Mouse (Mus musculus): Measurements from ENCODE around the gene Raly.

Gene Raly

GRCm38 (mm10) chr2:154782856-154783650, 7.8 kb upstream of the Raly start:
- no peak for DNase-seq (ENCODE audit: low read depth, low spot score)

GRCm38 (mm10) chr2:154785284-154785683, 5.6 kb upstream of the Raly start:
- DNase-seq (ENCODE audit: low read depth, low spot score) = no peak

- DNase-seq (ENCODE audit: low read depth, low spot score) = no peak
These were observed 4.7 kb upstream of the Raly start for GRCm38 (mm10) chr2:154786187-154786586.

GRCm38 (mm10) chr2:154786776-154787175, 4.1 kb upstream of the Raly start:
- no peak for DNase-seq (ENCODE audit: low read depth, low spot score)

GRCm38 (mm10) chr2:154789381-154789780, 1.5 kb upstream of the Raly start:
- DNase-seq (ENCODE audit: low read depth, low spot score) = no peak

GRCm38 (mm10) chr2:154789977-154790655, 780 bp upstream of the Raly start:
- no peak for DNase-seq (ENCODE audit: low read depth, low spot score)

- DNase-seq (ENCODE audit: low read depth, low spot score) = no peak
These were observed 1.1 kb downstream of the Raly start for GRCm38 (mm10) chr2:154791661-154792642.

GRCm38 (mm10) chr2:154803372-154803771, 12.5 kb downstream of the Raly start:
- no peak for DNase-seq (ENCODE audit: low read depth, low spot score)

GRCm38 (mm10) chr2:154803845-154804244, 12.9 kb downstream of the Raly start:
- DNase-seq (ENCODE audit: low read depth, low spot score) = no peak

- DNase-seq (ENCODE audit: low read depth, low spot score) = no peak
These were observed 16.8 kb downstream of the Raly start for GRCm38 (mm10) chr2:154807689-154808088.

- no peak for DNase-seq (ENCODE audit: low read depth, low spot score)
These were observed 18.3 kb downstream of the Raly start for GRCm38 (mm10) chr2:154809107-154809762.

GRCm38 (mm10) chr2:154810821-154811220, 19.9 kb downstream of the Raly start:
- no peak for DNase-seq (ENCODE audit: low read depth, low spot score)

GRCm38 (mm10) chr2:154813426-154813825, 22.5 kb downstream of the Raly start:
- no peak for DNase-seq (ENCODE audit: low read depth, low spot score)

- DNase-seq (ENCODE audit: low read depth, low spot score) = no peak
These were observed 26.2 kb downstream of the Raly start for GRCm38 (mm10) chr2:154817089-154817488.

- no peak for DNase-seq (ENCODE audit: low read depth, low spot score)
These were observed 26.9 kb downstream of the Raly start for GRCm38 (mm10) chr2:154817788-154818187.

GRCm38 (mm10) chr2:154818599-154818998, 27.7 kb downstream of the Raly start:
- DNase-seq (ENCODE audit: low read depth, low spot score) = no peak

- no peak for DNase-seq (ENCODE audit: low read depth, low spot score)
These were observed 29.4 kb downstream of the Raly start for GRCm38 (mm10) chr2:154820346-154820745.

- DNase-seq (ENCODE audit: low read depth, low spot score) = no peak
These were observed 35.2 kb downstream of the Raly start for GRCm38 (mm10) chr2:154826054-154826538.

- no peak for DNase-seq (ENCODE audit: low read depth, low spot score)
These were observed 36.6 kb downstream of the Raly start for GRCm38 (mm10) chr2:154827521-154827920.

- DNase-seq (ENCODE audit: low read depth, low spot score) = no peak
These were observed 41.6 kb downstream of the Raly start for GRCm38 (mm10) chr2:154832471-154832870.

Data from retina, adult 2 months (tissue).